Mouse (Mus musculus): ENCODE measurements around the gene Riiad1. TPM values are rescaled to one million over a fixed set of nuclear protein-coding genes. Genes with fewer than 3 reads are reported as not detected.

The Riiad1 gene
- total and polyA plus RNA-seq, 3 experiments = 0.99 to 1.3 (median 1.2) TPM

DNA sequence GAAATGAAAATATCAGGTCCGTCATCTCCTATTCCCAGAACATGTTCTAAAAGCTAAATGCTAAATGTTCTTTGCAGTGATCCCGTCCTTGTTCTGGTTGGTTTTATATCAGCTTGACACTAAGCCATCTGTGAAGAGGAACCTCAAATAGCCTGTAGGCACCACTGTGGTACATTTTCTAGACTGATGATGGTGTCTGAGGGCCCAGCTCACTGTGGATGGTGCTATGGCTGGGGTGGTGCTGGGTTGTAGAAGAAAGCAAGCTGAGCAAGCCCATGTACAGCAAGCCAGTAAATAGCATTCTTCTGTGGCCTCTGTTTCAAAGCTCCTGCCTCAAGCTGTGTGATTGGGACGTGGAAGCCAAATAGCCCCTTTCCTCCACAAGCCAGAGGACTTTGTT, 23.1 kb downstream of the Riiad1 start:
- Histone ChIP-seq H3K36me3 (ENCODE audit: control insufficient read depth, insufficient read depth, low read length) (no peaks in the 10 kb centered on the region), H3K79me2 (replicated peaks; ENCODE audit: control insufficient read depth, insufficient read depth, low read length) (no peaks in the 10 kb centered on the region), H3K4me3 (no peak overlapping the region), H3K27me3 (ENCODE audit: control insufficient read depth, insufficient read depth, low read length) (no peaks in the 10 kb centered on the region), H3K4me1 (ENCODE audit: control insufficient read depth, insufficient read depth, low read length) (no peaks in the 10 kb centered on the region), H3K27ac (no peak overlapping the region), H3K9ac (ENCODE audit: low read depth, low read length) (no peak overlapping the region)
- TF ChIP-seq CTCF (IDR thresholded peaks at IDR 0.05) (no peak), EP300 (IDR thresholded peaks at IDR 0.05; ENCODE audit: insufficient read depth, low read depth, low read length) (no peak), POLR2A (IDR thresholded peaks at IDR 0.05; ENCODE audit: insufficient read depth, low read depth, low read length) (no peak)
- WGBS = 78% methylated on average over 3 of the region's 3 CpGs
- no peak for DNase-seq
- intact Hi-C loops (cut with DNase I) = loop anchor here (5.0 to 10.0 kb wide), 3 partner anchors 90 to 388 kb away; partner anchors contain the start of gene Snx27

DNA sequence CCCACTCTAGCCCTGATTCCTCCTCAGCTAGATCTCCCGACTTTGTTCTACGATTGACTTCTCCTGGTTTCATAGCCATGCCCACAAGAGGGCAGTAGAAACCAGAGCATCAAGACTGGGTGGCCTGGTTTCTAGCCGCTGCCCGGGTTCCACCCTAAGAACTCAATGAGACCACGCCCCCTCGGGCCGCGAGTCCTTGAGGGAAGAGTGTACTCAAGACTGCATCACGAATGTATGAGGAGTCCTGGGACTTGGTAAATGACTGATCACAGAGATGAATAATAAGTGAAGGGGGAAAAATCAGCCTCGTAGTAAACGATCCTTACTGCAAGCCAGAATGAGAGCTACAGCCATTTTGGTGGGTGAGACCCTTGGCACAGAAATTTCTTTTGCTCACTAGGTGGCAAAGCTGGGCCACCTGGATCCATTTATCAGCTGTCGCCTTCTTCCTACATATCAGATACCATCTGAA, 23.6 kb downstream of the Riiad1 start:
- peak; percentile 68 to 78 for DNase-seq
- no peaks in the 10 kb centered on the region for H3K79me2 ChIP-seq (replicated peaks; ENCODE audit: control insufficient read depth, insufficient read depth, low read length)
- H3K4me3 ChIP-seq = no peak overlapping the region
- no peaks in the 10 kb centered on the region for H3K27me3 ChIP-seq (ENCODE audit: control insufficient read depth, insufficient read depth, low read length)
- H3K9ac ChIP-seq (ENCODE audit: low read depth, low read length) = no peak overlapping the region
- intact Hi-C loops (cut with DNase I) = loop anchor here (1.0 to 10.0 kb wide), 5 partner anchors 46 to 388 kb away; partner anchors contain the start of gene Snx27
- no peaks in the 10 kb centered on the region for H3K36me3 ChIP-seq (ENCODE audit: control insufficient read depth, insufficient read depth, low read length)
- H3K4me1 ChIP-seq (ENCODE audit: control insufficient read depth, insufficient read depth, low read length) = no peaks in the 10 kb centered on the region
- H3K27ac ChIP-seq = no peak overlapping the region
- no peak for TF ChIP-seq POLR2A (IDR thresholded peaks at IDR 0.05; ENCODE audit: insufficient read depth, low read depth, low read length)
- TF ChIP-seq EP300 (IDR thresholded peaks at IDR 0.05; ENCODE audit: insufficient read depth, low read depth, low read length) = peak; percentile 47; the same call in 1 of the 2 replicates
- peak; percentile 93 for TF ChIP-seq CTCF (IDR thresholded peaks at IDR 0.05)
- WGBS = 2% methylated on average over 12 of the region's 12 CpGs

DNA sequence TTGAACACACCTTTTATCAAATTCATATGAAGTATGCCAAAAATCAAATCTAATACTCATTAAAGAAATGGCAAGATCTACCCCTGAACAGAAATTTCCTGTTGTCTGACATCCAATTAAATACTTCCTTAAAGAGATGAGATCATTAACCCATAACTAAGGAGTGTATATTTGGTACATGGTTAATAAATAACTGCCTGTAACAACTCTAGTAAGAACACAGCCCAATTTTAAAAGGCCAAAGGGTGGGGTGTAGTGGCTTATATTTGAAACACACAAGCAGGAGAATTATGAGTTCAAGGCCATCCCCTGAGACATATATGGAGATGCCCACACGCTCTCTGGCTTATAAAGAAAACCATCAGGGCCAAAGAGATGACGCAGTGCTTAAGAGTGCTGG, 30.8 kb downstream of the Riiad1 start:
- Histone ChIP-seq H3K4me3 (no peak overlapping the region), H3K4me1 (ENCODE audit: control insufficient read depth, insufficient read depth, low read length) (no peaks in the 10 kb centered on the region), H3K79me2 (replicated peaks; ENCODE audit: control insufficient read depth, insufficient read depth, low read length) (no peaks in the 10 kb centered on the region), H3K27ac (no peak overlapping the region), H3K36me3 (ENCODE audit: control insufficient read depth, insufficient read depth, low read length) (peaks cover 4% of the 10 kb centered on the region; the same call in 1 of the 2 replicates), H3K27me3 (ENCODE audit: control insufficient read depth, insufficient read depth, low read length) (no peaks in the 10 kb centered on the region), H3K9ac (ENCODE audit: low read depth, low read length) (no peak overlapping the region)
- 92% methylated on average over 2 of the region's 2 CpGs for WGBS
- DNase-seq = no peak
- TF ChIP-seq POLR2A (IDR thresholded peaks at IDR 0.05; ENCODE audit: insufficient read depth, low read depth, low read length) = no peak
- no peak for TF ChIP-seq CTCF (IDR thresholded peaks at IDR 0.05)
- TF ChIP-seq EP300 (IDR thresholded peaks at IDR 0.05; ENCODE audit: insufficient read depth, low read depth, low read length) = no peak
- intact Hi-C loops (cut with DNase I) = loop anchor here (10.0 kb wide), 1 partner anchor 135 kb away; the partner anchor contains the start of gene Them4

DNA sequence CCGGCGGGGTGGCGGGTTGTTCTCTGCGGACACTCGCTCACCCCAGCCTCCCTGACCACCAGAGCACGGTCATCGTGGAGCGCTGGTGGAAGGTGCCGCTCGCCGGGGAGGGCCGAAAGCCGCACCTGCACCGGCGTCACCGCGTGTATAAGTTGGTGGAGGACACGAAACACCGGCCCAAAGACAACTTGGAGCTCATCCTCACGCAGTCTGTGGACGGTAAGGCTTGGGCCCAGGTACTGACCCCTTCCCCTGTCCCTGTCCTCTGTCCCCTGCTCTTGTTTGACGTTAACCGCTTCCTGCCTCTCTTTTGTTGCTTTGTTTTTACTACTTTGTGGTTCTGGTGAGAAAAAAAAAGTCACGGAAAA, 36.6 kb downstream of the Riiad1 start, which contains the start of gene Oaz3:
Gene Oaz3 (minus strand): TSS at position 319 of the 368 bp plus-strand sequence.
- Histone ChIP-seq H3K4me1 (ENCODE audit: control insufficient read depth, insufficient read depth, low read length) (peaks cover 1% of the 10 kb centered on the region), H3K9ac (ENCODE audit: low read depth, low read length) (peak within 1 kb of the TSS; percentile 99), H3K27ac (peak within 1 kb of the TSS; percentile 85), H3K36me3 (ENCODE audit: control insufficient read depth, insufficient read depth, low read length) (peaks cover 2% of the 10 kb centered on the region; the same call in 1 of the 2 replicates), H3K79me2 (replicated peaks; ENCODE audit: control insufficient read depth, insufficient read depth, low read length) (0 out of 2 replicates have a peak, but pooled peaks cover 1% of the 10 kb centered on the region), H3K27me3 (ENCODE audit: control insufficient read depth, insufficient read depth, low read length) (0 out of 2 replicates have a peak, but pooled peaks cover 3% of the 10 kb centered on the region), H3K4me3 (peak within 1 kb of the TSS; percentile 94)
- intact Hi-C loops (cut with DNase I) = loop anchor here (2.0 to 10.0 kb wide), 2 partner anchors 71 to 129 kb away; partner anchors contain the start of genes Rorc and Them4
- under 1% methylated on average over 24 of the region's 24 CpGs for WGBS
- DNase-seq = no peak
- no peak for TF ChIP-seq EP300 (IDR thresholded peaks at IDR 0.05; ENCODE audit: insufficient read depth, low read depth, low read length)
- no peak for TF ChIP-seq POLR2A (IDR thresholded peaks at IDR 0.05; ENCODE audit: insufficient read depth, low read depth, low read length)
- no peak for TF ChIP-seq CTCF (IDR thresholded peaks at IDR 0.05)

DNA sequence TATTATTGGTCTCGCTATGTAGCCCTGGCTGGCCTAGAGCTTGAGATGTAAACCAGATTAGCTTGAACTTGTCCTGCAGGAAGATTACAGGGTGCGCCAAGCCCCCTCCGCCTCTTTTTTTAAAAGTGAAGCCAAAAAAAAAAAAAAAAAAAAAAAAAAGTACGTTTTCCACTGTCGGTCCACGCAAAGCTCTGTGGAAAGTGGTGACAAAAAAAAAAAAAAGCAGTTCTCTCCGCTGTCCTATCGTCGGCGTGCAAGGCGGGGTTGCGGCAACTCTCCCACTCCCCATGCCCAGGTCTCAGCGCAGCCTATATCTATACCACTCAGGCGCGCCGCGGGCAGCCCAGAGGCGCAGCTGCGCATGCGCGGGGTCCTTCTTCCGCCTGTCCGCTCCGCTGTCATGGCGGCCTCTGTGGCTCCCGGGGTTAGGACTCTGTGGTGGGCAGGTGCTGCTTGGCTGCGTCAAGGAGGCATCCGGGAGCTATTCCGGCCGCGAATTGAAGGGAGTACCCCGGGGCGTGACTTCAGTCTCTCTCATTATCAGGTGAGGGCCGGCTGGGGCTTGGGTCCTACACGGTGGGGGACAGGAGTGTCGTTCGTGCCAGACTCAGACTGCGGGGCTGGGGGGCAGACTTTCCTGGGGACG, 37.1 kb downstream of the Riiad1 start, which contains the start of gene Mrpl9:
Gene Mrpl9 (plus strand): TSS at position 368 of the 646 bp plus-strand sequence.
- under 1% methylated on average over 39 of the region's 39 CpGs for WGBS
- DNase-seq = peak; percentile 95 to 96
- intact Hi-C loops (cut with DNase I) = loop anchor here (2.0 to 10.0 kb wide), 2 partner anchors 70 to 128 kb away; partner anchors contain the start of genes Rorc and Them4
- H3K27me3 ChIP-seq (ENCODE audit: control insufficient read depth, insufficient read depth, low read length) = 0 out of 2 replicates have a peak, but pooled peaks cover 3% of the 10 kb centered on the region
- H3K4me1 ChIP-seq (ENCODE audit: control insufficient read depth, insufficient read depth, low read length) = peaks cover 1% of the 10 kb centered on the region
- peak within 1 kb of the TSS; percentile 94 for H3K4me3 ChIP-seq
- H3K36me3 ChIP-seq (ENCODE audit: control insufficient read depth, insufficient read depth, low read length) = peaks cover 2% of the 10 kb centered on the region; the same call in 1 of the 2 replicates
- peak within 1 kb of the TSS; percentile 99 for H3K9ac ChIP-seq (ENCODE audit: low read depth, low read length)
- TF ChIP-seq POLR2A (IDR thresholded peaks at IDR 0.05; ENCODE audit: insufficient read depth, low read depth, low read length) (peak; percentile 89), CTCF (IDR thresholded peaks at IDR 0.05) (no peak), EP300 (IDR thresholded peaks at IDR 0.05; ENCODE audit: insufficient read depth, low read depth, low read length) (no peak)
- peak within 1 kb of the TSS; percentile 85 for H3K27ac ChIP-seq
- H3K79me2 ChIP-seq (replicated peaks; ENCODE audit: control insufficient read depth, insufficient read depth, low read length) = 0 out of 2 replicates have a peak, but pooled peaks cover 1% of the 10 kb centered on the region
